Mouse (Mus musculus) midbrain, postnatal 0 days (tissue): ENCODE data around the gene Actr5. TPM values are rescaled to one million over a fixed set of nuclear protein-coding genes. Genes with fewer than 3 reads are reported as not detected.
A peak's percentile ranks its signal among the peaks of the same experiment; 100 is the strongest.

Experiments
- ATAC-seq: fragments of 200-750 bp; cut with Nextera tagmentation; 2 replicates; pipeline ENCODE4 v1.8.0; 2017; ENCODE audit warnings: moderate number of reproducible peaks, mild to moderate bottlenecking, moderate TSS enrichment, moderate library complexity; ENCODE audit not compliant: low FRiP score
- DNase-seq: peaks from one replicate; pipeline ENCODE4 v3.0.0-alpha.2; 2015; ENCODE audit warnings: low spot score
- H3K27ac ChIP-seq: fragments of 300-500 bp; sonication (generic); 2 replicates; pipeline ENCODE4 v1.5.1; 2014; ENCODE audit warnings: low read depth, mild to moderate bottlenecking, low read length, mixed read lengths
- H3K27me3 ChIP-seq: fragments of 300-500 bp; sonication (generic); 2 replicates; pipeline ENCODE4 v1.6.1; 2014; ENCODE audit warnings: low read length, control low read depth, mixed read lengths; ENCODE audit not compliant: insufficient read depth
- H3K36me3 ChIP-seq: fragments of 300-500 bp; sonication (generic); 2 replicates; pipeline ENCODE4 v1.6.1; 2014; ENCODE audit warnings: low read length, control low read depth, mixed read lengths; ENCODE audit not compliant: insufficient read depth
- H3K4me1 ChIP-seq: fragments of 300-500 bp; sonication (generic); 2 replicates; pipeline ENCODE4 v1.6.1; 2014; ENCODE audit warnings: mild to moderate bottlenecking, control low read depth, antibody characterized with exemption, low read length, mixed read lengths; ENCODE audit not compliant: insufficient read depth
- H3K4me2 ChIP-seq: fragments of 300-500 bp; sonication (generic); 2 replicates; pipeline ENCODE4 v1.6.1; 2014; ENCODE audit warnings: low read depth, mild to moderate bottlenecking, low read length, mixed read lengths; ENCODE audit not compliant: poor library complexity, severe bottlenecking
- H3K4me3 ChIP-seq: fragments of 300-500 bp; sonication (generic); 2 replicates; pipeline ENCODE4 v1.5.1; 2014; ENCODE audit warnings: low read depth, mild to moderate bottlenecking, low read length, moderate library complexity
- H3K9ac ChIP-seq: fragments of 300-500 bp; sonication (generic); replicated peaks from 2 replicates; pipeline ENCODE4 v1.6.1; 2014; ENCODE audit warnings: mild to moderate bottlenecking, low read length, moderate library complexity, mixed read lengths; ENCODE audit not compliant: poor library complexity, severe bottlenecking
- H3K9me3 ChIP-seq: fragments of 300-500 bp; sonication (generic); 2 replicates; pipeline ENCODE4 v1.6.1; 2016; ENCODE audit warnings: low read length, control low read depth
- CTCF ChIP-seq: IDR thresholded peaks from 2 replicates; pipeline ENCODE4 v1.5.1; 2016; ENCODE audit warnings: antibody characterized with exemption, mild to moderate bottlenecking
- WGBS: fragments of 180-500 bp; shearing (Covaris S2); extraction: QIAGEN DNeasy Blood & Tissue Kit; methylation state at CpG from one replicate; pipeline ENCODE4 v1.1.7; 2014; 5-methylcytosine and 5-hydroxymethylcytosine counted together
- polyA plus RNA-seq: library from polyadenylated mRNA; unstranded; fragments of >200 nt; fragmentation: Nextera tagmentation; extraction: Ambion mirVana; gene quantifications from 2 replicates; pipeline ENCODE4 v1.2.1, GENCODE M21; 2015
- total RNA-seq: library from RNA; depleted of rRNA; stranded (reverse); fragments of >200 nt; gene quantifications from 2 replicates; pipeline ENCODE4 v1.2.3, GENCODE M21; 2014

Gene Actr5
- total and polyA plus RNA-seq, 2 experiments from 2014 or later: 10.6 to 18.5 TPM

- no peak for ATAC-seq
- Histone ChIP-seq H3K27me3 (peaks cover 28% of the 10 kb centered on the region), H3K9me3 (no peaks in the 10 kb centered on the region), H3K4me3 (peak overlapping the region; percentile 40; the same call in 1 of the 2 replicates), H3K9ac (0 out of 2 replicates have a peak overlapping the region, but pooled peaks have one; percentile 36), H3K36me3 (no peaks in the 10 kb centered on the region), H3K4me2 (peak overlapping the region; percentile 51), H3K27ac (peak overlapping the region; percentile 4; the same call in 1 of the 2 replicates), H3K4me1 (no peaks in the 10 kb centered on the region; the same call in 1 of the 2 replicates)
- no peak for TF ChIP-seq CTCF
- 3% methylated on average over 13 of the region's 13 CpGs for WGBS
- DNase-seq: no peak
Observed at GRCm38 (mm10) chr2:158615702-158616101, 9.0 kb upstream of the Actr5 start.

GRCm38 (mm10) chr2:158616296-158616695, 8.4 kb upstream of the Actr5 start:
- H3K9me3 ChIP-seq: no peaks in the 10 kb centered on the region
- H3K27me3 ChIP-seq: peaks cover 25% of the 10 kb centered on the region
- H3K27ac ChIP-seq: peak overlapping the region; percentile 4; the same call in 1 of the 2 replicates

GRCm38 (mm10) chr2:158616790-158617189, 7.9 kb upstream of the Actr5 start:
- Histone ChIP-seq H3K27me3 (peaks cover 23% of the 10 kb centered on the region), H3K9ac (no peak overlapping the region), H3K36me3 (no peaks in the 10 kb centered on the region), H3K4me2 (peak overlapping the region; percentile 51), H3K4me3 (peak overlapping the region; percentile 40; the same call in 1 of the 2 replicates), H3K9me3 (no peaks in the 10 kb centered on the region), H3K27ac (peak overlapping the region; percentile 4; the same call in 1 of the 2 replicates), H3K4me1 (no peaks in the 10 kb centered on the region; the same call in 1 of the 2 replicates)
- peak; percentile 18; the same call in 1 of the 2 replicates for TF ChIP-seq CTCF
- WGBS: 7% methylated on average over 11 of the region's 11 CpGs
- peak; percentile 33 for DNase-seq
- ATAC-seq: peak; percentile 42; the same call in 1 of the 2 replicates

More at GRCm38 (mm10) chr2:158616296-158616695, 8.4 kb upstream of the Actr5 start:
- 2% methylated on average over 12 of the region's 12 CpGs for WGBS
- H3K36me3 ChIP-seq: no peaks in the 10 kb centered on the region
- H3K4me1 ChIP-seq: no peaks in the 10 kb centered on the region; the same call in 1 of the 2 replicates
- peak overlapping the region; percentile 51 for H3K4me2 ChIP-seq
- ATAC-seq (peak; percentile 51), DNase-seq (peak; percentile 74)
- H3K4me3 ChIP-seq: peak overlapping the region; percentile 40; the same call in 1 of the 2 replicates
- H3K9ac ChIP-seq: no peak overlapping the region
- TF ChIP-seq CTCF: no peak

GRCm38 (mm10) chr2:158625231-158625630, 543 bp downstream of the Actr5 start:
- WGBS: under 1% methylated on average over 37 of the region's 44 CpGs
- peak overlapping the region; percentile 93 for H3K4me3 ChIP-seq
- peak overlapping the region; percentile 80 for H3K27ac ChIP-seq
- H3K27me3 ChIP-seq: no peaks in the 10 kb centered on the region
- H3K36me3 ChIP-seq: peaks cover 14% of the 10 kb centered on the region
- H3K9me3 ChIP-seq: no peaks in the 10 kb centered on the region
- peak; percentile 63 for ATAC-seq
- peak overlapping the region; percentile 69 for H3K4me2 ChIP-seq
- peaks cover 3% of the 10 kb centered on the region; the same call in 1 of the 2 replicates for H3K4me1 ChIP-seq
- peak overlapping the region; percentile 81 for H3K9ac ChIP-seq
- TF ChIP-seq CTCF: no peak
- DNase-seq: peak; percentile 9

- Histone ChIP-seq H3K4me1 (peaks cover 3% of the 10 kb centered on the region; the same call in 1 of the 2 replicates), H3K4me2 (peak overlapping the region; percentile 69), H3K9me3 (no peaks in the 10 kb centered on the region), H3K9ac (peak overlapping the region; percentile 81), H3K27me3 (no peaks in the 10 kb centered on the region), H3K27ac (no peak overlapping the region), H3K4me3 (peak overlapping the region; percentile 93), H3K36me3 (peaks cover 16% of the 10 kb centered on the region)
- TF ChIP-seq CTCF: no peak
- DNase-seq: no peak
- 37% methylated on average over 8 of the region's 8 CpGs for WGBS
- no peak for ATAC-seq
Observed at GRCm38 (mm10) chr2:158625697-158626096, 1.0 kb downstream of the Actr5 start.

GRCm38 (mm10) chr2:158628858-158629257, 4.2 kb downstream of the Actr5 start:
- H3K4me3 ChIP-seq: no peak overlapping the region
- peaks cover 40% of the 10 kb centered on the region for H3K36me3 ChIP-seq
- DNase-seq (peak; percentile 65), ATAC-seq (no peak)
- no peak overlapping the region for H3K9ac ChIP-seq
- 72% methylated on average over 3 of the region's 3 CpGs for WGBS
- H3K9me3 ChIP-seq: no peaks in the 10 kb centered on the region
- peak; percentile 77 for TF ChIP-seq CTCF
- H3K4me2 ChIP-seq: no peak overlapping the region
- peaks cover 3% of the 10 kb centered on the region; the same call in 1 of the 2 replicates for H3K4me1 ChIP-seq
- no peaks in the 10 kb centered on the region for H3K27me3 ChIP-seq
- H3K27ac ChIP-seq: no peak overlapping the region
